Mouse (Mus musculus) activated CD4-positive, CD25-positive, alpha-beta regulatory T cell, adult 4 months (primary cell): Measurements from ENCODE around the gene Bsx. TPM values are rescaled to one million over a fixed set of nuclear protein-coding genes. Genes with fewer than 3 reads are reported as not detected.

Experiments used
- ATAC-seq: one replicate; pipeline ENCODE4 v1.8.0; 2017
- polyA plus RNA-seq, 2 experiments: library from polyadenylated mRNA; unstranded; fragments of 100-300 nt; shearing (Covaris generic); gene quantifications; one replicate each; pipeline ENCODE4 v1.2.1; 2017

Gene Bsx
- not detected for polyA plus RNA-seq

DNA sequence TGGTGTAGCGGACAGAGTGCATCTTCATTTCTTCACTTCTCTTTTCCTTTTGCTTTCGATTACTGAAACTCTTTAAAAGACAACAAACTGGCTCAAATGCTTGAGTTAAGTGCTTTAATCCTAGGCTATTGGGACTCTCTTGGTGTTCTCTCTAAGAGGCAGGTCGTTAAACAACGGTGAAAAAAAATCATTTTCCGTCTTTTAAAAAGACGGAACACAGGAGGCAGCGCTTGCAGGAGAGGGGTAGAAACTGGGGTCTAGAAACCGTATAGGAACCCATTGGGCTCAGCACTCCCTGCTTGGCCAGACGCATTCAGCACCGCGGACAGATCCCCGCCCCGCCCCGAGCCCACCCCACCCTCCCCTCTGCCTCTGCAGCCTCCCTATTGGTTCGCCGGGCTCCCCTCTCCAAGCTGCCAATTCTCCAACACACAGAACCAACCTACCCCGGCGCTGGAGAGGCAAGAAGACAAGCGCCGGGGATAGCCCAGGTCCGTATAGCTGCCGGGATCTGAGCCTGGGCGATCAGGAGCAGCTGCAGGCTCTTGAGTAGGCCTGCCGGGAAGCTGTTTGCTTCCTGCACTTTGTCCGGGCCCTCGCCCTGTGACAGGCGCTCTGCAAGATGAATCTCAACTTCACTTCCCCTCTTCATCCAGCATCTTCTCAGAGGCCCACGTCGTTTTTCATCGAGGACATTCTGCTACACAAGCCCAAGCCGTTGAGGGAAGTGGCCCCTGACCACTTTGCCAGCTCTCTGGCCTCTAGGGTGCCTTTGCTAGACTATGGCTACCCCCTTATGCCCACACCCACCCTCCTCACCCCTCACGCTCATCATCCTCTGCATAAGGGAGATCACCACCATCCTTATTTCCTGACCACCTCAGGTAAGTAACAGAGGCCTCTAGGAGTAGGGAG, at the start of gene Bsx:
Gene Bsx (plus strand): TSS at position 572 of the 915 bp plus-strand sequence.
- ATAC-seq = no peak

DNA sequence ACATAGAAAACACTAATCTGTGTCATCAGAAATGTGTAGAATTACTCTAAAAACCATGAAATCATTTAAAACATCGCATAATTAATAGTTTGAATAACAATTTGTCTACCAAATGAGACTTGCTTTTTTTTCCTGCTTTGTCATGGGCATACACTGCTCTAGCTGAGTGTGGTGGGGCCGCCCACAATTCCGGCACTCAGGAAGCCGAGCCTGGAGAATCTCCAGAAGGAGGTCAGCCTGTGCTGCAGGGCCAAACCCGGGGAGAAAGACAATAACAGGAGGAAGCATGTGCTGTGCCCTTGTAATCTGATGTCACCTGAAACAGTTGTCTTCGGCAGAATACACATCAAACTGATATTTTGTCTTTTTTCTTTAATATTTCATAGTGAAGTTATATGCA, 48.3 kb upstream of the Bsx start:
- no peak for ATAC-seq

GRCm38 (mm10) chr9:40827366-40827765, 46.6 kb upstream of the Bsx start:
- no peak for ATAC-seq

GRCm38 (mm10) chr9:40834569-40834968, 39.4 kb upstream of the Bsx start:
- peak; percentile 19 for ATAC-seq

GRCm38 (mm10) chr9:40836681-40837080, 37.2 kb upstream of the Bsx start:
- ATAC-seq = no peak

DNA sequence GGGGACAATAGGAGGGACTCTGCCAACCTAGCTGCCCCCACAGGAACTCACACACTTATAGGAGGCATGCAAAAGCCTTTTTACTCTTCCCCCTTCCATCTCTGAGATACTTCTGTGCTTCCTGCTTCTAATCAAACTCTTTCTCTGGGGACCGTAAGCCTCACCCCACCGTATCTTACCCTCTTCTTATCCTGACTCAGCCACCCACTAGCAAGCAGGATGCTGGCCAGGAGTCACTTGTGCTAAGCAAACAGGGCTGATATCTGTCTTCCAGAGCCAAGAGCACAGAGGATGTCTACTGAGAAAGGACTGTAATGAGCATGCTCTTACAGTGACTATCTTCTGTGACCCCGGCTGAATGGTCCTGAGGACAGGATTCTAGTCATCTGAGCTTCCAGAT, 34.3 kb upstream of the Bsx start:
- no peak for ATAC-seq

GRCm38 (mm10) chr9:40851515-40851914, 22.4 kb upstream of the Bsx start:
- no peak for ATAC-seq

DNA sequence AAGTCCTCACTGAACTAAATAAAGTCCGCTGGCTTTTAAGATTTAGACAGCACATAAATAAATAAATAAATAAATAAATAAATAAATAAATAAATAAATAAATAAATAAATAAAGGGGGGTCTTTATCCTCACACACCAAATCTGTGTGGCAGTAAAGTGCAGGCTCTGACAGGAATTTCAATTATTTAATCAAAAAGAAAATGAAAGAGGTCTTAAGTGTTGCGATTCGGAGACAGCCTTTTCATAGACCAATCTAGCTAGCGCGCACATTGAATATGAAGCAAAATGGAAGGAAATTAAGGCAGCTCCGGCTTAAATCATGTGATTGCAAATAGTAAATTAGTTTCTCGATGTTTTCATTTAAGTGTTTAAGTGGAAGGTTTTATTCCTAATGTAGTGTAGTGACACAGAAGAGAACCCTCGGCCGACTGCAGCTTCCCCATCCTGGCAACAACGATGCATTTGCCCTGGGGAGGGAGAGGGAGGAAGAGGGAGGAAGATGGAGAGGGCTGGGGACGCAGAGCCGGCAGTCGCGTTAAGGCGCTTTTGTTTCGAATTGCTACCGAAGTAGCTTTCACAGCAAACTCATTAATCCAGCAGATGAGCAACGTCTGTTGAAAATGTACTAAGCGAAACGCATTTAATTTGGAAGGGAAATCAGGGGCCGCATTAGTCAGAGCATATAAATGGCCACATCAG, 15.3 kb upstream of the Bsx start:
- no peak for ATAC-seq

DNA sequence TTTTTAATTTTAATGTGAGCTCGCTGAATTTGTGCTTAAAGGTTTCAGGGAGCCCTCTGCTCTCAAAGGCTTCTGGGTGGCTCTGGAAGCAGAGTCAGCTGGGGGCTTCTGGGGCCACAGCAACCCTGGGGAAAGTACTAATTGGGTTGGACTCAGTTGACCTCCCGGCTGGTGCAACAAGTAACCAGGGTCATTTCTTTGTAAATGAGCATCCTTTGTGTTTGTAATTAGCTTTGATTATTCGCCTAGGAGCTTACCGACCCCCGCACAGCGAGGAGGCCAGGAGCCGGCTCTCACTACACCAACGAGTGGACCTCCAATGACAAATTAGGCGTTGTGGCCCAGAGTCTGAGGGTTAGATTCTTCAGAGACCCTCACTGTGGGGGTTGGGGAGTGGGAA, 14.7 kb upstream of the Bsx start:
- ATAC-seq = no peak

GRCm38 (mm10) chr9:40870331-40870730, 3.6 kb upstream of the Bsx start:
- no peak for ATAC-seq

- no peak for ATAC-seq
These were observed 2.4 kb upstream of the Bsx start for GRCm38 (mm10) chr9:40871369-40872155.

- no peak for ATAC-seq
These were observed 1.8 kb upstream of the Bsx start for GRCm38 (mm10) chr9:40872156-40872478.

DNA sequence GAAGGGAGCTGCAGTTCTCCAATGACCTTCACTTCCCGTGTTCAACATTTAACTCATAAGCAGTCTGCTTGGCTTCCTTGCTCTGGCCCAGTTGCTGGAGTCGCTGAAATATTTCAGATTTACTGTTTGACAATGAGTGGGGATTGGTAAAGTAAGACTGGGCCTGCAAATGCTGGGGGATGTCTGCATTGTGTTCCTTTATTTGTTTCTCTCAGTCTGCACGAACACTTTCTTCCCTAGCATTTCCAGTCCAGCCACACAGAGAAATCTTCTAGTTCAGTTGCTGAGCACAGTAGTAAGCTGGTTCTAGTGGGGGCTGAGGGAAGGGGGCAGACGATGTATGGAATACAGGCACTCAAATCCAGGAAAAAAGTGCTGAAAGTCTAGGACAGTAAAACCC, 1.0 kb downstream of the Bsx start:
- ATAC-seq = no peak

- ATAC-seq = no peak
These were observed 1.5 kb downstream of the Bsx start for GRCm38 (mm10) chr9:40875431-40875830.

DNA sequence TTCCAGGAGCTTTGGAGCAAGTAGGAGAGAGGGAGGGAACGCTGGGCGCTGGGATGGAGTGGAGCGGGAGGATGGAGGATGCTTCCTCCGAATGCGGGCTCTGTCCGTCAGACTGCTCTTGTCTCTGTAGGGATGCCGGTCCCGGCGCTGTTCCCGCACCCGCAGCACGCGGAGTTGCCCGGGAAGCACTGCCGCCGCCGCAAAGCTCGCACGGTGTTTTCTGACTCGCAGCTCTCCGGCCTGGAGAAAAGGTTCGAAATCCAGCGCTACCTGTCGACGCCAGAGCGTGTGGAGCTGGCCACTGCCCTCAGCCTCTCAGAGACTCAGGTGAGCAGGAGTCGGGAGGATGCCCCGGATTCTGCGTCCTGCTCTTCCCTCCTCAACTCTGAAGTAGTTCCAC, 2.2 kb downstream of the Bsx start:
- ATAC-seq = no peak

DNA sequence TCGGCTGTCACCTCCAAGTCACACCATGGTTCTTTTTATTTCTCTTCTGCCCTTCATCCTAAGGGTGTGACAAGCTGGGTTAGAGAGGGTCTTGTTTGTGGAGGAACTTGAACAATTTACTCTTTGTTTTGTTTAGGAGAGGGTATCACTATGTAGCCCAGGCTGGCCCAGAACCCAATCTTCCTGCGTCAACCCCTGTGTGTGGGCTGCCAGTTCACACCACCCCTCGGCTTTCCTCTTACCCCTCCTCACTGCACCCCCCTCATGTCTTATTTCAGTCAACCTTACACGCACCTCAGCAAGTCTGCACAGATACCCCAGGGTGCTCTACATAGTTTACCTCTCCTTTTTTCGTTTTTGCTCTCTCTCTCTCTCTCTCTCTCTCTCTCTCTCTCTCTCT, 2.8 kb downstream of the Bsx start:
- no peak for ATAC-seq

DNA sequence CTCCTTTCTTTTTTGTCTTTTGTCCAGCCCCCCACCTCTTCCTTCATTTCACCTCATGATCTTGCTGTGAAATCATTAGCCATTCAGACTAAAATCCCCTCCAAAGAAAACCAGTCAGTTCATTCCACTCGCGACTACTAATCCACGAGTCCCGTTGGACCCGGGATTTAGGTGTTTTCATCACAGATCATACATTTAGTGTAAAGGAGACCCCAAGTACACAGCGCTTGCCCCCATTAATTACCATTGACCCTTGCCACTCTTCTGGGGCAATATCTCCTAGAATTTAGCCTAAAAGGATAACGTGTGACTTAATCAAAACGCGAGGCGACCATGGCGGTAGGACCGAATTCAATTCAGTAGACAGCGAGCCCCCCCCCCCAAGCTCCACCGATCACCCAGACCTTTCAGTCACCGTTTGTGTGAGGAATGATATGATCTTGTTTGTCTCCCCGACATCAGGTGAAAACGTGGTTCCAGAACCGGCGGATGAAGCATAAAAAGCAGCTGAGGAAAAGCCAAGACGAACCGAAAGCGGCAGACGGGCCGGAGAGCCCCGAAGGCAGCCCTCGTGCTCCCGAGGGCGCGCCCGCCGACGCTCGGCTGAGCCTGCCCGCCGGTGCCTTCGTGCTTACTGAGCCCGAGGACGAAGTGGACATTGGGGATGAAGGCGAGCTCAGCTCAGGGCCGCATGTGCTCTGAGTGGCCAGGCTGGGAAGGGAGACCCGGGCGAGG, 3.4 kb downstream of the Bsx start:
- no peak for ATAC-seq

GRCm38 (mm10) chr9:40877881-40878235, 3.9 kb downstream of the Bsx start:
- no peak for ATAC-seq

- no peak for ATAC-seq
These were observed 4.5 kb downstream of the Bsx start for GRCm38 (mm10) chr9:40878291-40878945.

DNA sequence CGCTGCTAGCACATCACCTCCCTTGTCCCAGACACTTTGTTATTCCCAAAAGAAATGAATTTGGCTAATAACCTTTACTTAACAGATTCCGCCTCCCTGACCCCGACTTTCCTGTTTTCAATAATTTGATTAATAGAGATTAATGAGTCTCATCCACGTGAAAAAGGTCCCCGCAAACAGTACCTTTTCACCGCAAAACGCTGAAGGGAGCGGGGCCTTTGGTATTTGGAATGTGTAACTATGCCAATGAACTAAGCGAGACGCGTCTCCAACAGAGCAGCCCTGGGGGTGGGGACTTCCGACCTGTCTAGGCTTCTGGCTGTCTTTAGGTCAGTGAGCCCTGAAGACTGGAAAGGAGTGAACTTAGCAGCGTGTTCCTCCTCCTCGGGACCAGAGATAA, 5.1 kb downstream of the Bsx start:
- no peak for ATAC-seq

DNA sequence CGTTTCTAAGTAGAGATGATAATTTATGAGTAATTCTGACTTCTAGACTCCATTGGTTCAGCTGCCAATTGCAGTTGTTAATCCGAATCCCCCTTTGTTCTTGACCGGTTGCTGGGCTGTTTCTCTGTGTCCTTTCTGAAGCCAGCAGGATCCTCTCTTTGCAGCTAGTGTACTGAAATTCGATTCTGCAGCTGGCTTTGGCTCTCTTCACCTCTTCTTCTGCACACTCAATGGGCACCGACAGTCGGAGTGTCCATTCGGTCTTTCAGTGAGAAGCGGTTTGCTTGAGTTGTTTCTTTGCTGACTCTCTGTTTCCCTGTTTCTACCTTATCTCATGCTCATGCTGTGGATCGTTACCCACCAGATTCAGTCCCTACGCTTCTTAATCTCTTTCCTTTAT, 11.7 kb downstream of the Bsx start:
- ATAC-seq = no peak

- ATAC-seq = no peak
These were observed 15.5 kb downstream of the Bsx start for GRCm38 (mm10) chr9:40889389-40889788.
